Mouse (Mus musculus) liver, postnatal 0 days (tissue): ENCODE results near the gene Lrch4. TPM values are rescaled to one million over a fixed set of nuclear protein-coding genes. Genes with fewer than 3 reads are reported as not detected.

Source experiments
- ATAC-seq: fragments of 200-750 bp; cut with Nextera tagmentation; 2 replicates; pipeline ENCODE4 v1.8.0; 2017; ENCODE audit warnings: mild to moderate bottlenecking, moderate library complexity
- DNase-seq: peaks from one replicate; pipeline ENCODE4 v3.0.0-alpha.2; 2016
- H3K27ac ChIP-seq: fragments of 300-500 bp; sonication (generic); 2 replicates; pipeline ENCODE4 v1.5.1; 2014; ENCODE audit warnings: antibody characterized with exemption, moderate library complexity, mild to moderate bottlenecking, low read depth
- H3K27me3 ChIP-seq: fragments of 300-500 bp; sonication (generic); 2 replicates; pipeline ENCODE4 v1.6.1; 2014; ENCODE audit warnings: low read length, control low read depth, mixed read lengths; ENCODE audit not compliant: insufficient read depth
- H3K36me3 ChIP-seq: fragments of 300-500 bp; sonication (generic); replicated peaks from 2 replicates; pipeline ENCODE4 v1.6.1; 2014; ENCODE audit warnings: mild to moderate bottlenecking, control low read depth, low read length, moderate library complexity, mixed read lengths; ENCODE audit not compliant: insufficient read depth
- H3K4me1 ChIP-seq: fragments of 300-500 bp; sonication (generic); 2 replicates; pipeline ENCODE4 v1.6.1; 2014; ENCODE audit warnings: antibody characterized with exemption, mild to moderate bottlenecking, control low read depth; ENCODE audit not compliant: insufficient read depth
- H3K4me2 ChIP-seq: fragments of 300-500 bp; sonication (generic); 2 replicates; pipeline ENCODE4 v1.6.1; 2014; ENCODE audit warnings: low read depth, mild to moderate bottlenecking, low read length, moderate library complexity, mixed read lengths
- H3K4me3 ChIP-seq: fragments of 300-500 bp; sonication (generic); 2 replicates; pipeline ENCODE4 v1.5.1; 2014; ENCODE audit warnings: low read depth, low read length
- H3K9ac ChIP-seq: fragments of 300-500 bp; sonication (generic); replicated peaks from 2 replicates; pipeline ENCODE4 v1.6.1; 2014; ENCODE audit warnings: mild to moderate bottlenecking, moderate library complexity
- H3K9me3 ChIP-seq: fragments of 300-500 bp; sonication (generic); 2 replicates; pipeline ENCODE4 v1.6.1; 2016; ENCODE audit warnings: mild to moderate bottlenecking, control low read depth, low read length, mixed read lengths
- CTCF ChIP-seq: sonication (generic); IDR thresholded peaks from 2 replicates; pipeline ENCODE4 v1.5.1; 2016; ENCODE audit warnings: antibody characterized with exemption, low read depth
- EP300 ChIP-seq: IDR thresholded peaks from 2 replicates; pipeline ENCODE4 v1.6.1; 2016; ENCODE audit warnings: antibody characterized with exemption, low read depth, mild to moderate bottlenecking
- WGBS: fragments of 180-500 bp; shearing (Covaris S2); extraction: QIAGEN DNeasy Blood & Tissue Kit; methylation state at CpG from one replicate; pipeline ENCODE4 v1.1.7; 2014; ENCODE audit not compliant: insufficient replicate concordance; 5-methylcytosine and 5-hydroxymethylcytosine counted together
- polyA plus RNA-seq: library from polyadenylated mRNA; unstranded; fragments of >200 nt; fragmentation: Nextera tagmentation; extraction: Ambion mirVana; gene quantifications from 2 replicates; pipeline ENCODE4 v1.2.1, GENCODE M21; 2015

Lrch4 gene
- polyA plus RNA-seq, 1 experiment from 2014 or later, result 24.3 TPM

- peaks cover 18% of the 10 kb centered on the region for H3K4me1 ChIP-seq
- no peak overlapping the region for H3K27ac ChIP-seq
- peak overlapping the region; percentile 72 for H3K4me2 ChIP-seq
- H3K36me3 ChIP-seq, result peaks cover 16% of the 10 kb centered on the region
- H3K4me3 ChIP-seq, result peak overlapping the region; percentile 34
- peak overlapping the region; percentile 38 for H3K9ac ChIP-seq
- no peak; the same call in 1 of the 2 replicates for TF ChIP-seq CTCF
- TF ChIP-seq EP300, result no peak
- 2% methylated on average over 44 of the region's 44 CpGs for WGBS
- ATAC-seq, result peak; percentile 29; the same call in 1 of the 2 replicates
- no peaks in the 10 kb centered on the region for H3K9me3 ChIP-seq
- peak; percentile 69 for DNase-seq
- peaks cover 20% of the 10 kb centered on the region for H3K27me3 ChIP-seq
Measured at GRCm38 (mm10) chr5:137645091-137645651, 16.2 kb downstream of the Lrch4 start.

DNA sequence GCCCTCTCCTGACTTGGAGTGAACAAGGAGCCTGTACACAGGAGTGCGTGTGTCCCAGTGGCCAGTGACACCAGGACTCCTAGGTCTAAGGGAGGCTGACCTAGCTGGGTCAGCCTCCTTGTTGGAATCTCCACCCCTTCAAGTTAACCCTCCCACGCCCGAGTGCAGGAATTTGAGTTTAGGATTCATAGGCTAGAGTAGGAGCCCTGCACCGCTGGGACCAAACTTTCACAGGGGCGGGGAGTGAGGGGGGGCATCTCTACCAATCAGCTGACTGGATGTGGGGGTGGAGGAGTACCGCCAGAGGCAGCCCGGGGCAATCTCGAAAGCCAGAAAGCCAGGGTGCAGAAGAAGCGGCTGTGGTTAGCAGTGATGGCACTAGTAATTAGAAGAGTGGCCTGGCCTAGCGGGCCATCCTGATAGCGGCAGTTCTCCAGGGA, 16.8 kb downstream of the Lrch4 start, which contains the start of gene Irs3:
Irs3 (minus strand) TSS at position 63 of the 440 bp plus-strand sequence.
- peak; percentile 64 for ATAC-seq

DNA sequence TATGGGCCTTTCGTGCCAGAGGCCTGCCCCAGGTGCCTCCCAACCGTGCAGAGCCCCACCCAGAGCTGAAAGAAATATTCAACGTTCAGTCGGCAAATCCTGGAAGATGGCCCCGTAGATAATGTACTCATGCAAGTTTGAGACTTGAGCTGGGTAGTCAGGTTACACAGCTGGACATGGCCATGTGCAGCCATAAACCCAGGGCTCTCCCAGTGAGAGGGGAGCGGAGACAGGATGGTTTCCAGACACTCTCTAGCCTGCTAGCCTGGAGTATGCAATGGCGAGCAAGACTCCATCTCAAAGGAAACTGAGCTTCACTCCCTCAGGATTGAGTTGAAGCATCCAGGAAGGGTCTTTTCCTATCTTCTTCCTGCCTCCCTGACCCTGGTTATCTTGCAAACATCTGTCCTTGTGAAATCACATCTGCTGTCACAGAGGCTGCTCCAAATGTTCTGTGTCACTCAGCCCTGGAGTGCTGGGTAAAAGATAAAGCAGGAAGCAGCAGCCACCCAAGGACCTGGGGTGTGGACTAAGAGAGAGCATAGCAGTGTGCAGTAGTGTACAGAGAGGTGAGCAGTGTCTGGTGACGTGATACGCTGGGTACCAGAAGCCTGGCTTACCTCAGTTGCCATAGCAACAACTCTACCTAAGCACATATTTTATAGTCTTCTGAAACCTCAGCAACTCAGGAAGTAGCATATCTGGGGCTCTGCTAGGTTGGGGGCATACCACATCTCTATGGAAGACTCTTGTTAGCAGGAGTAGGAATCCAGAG, 19.1 kb downstream of the Lrch4 start:
- Histone ChIP-seq H3K27me3 (peaks cover 20% of the 10 kb centered on the region), H3K36me3 (peaks cover 20% of the 10 kb centered on the region), H3K4me1 (peaks cover 18% of the 10 kb centered on the region), H3K4me3 (no peak overlapping the region), H3K4me2 (no peak overlapping the region), H3K9me3 (no peaks in the 10 kb centered on the region), H3K27ac (no peak overlapping the region), H3K9ac (no peak overlapping the region)
- ATAC-seq, result no peak; the same call in 1 of the 2 replicates
- TF ChIP-seq CTCF, result no peak
- TF ChIP-seq EP300, result no peak
- no peak for DNase-seq
- 53% methylated on average over 9 of the region's 9 CpGs for WGBS

More for the DNA sequence above, 16.8 kb downstream of the Lrch4 start, which contains the start of gene Irs3:
- H3K36me3 ChIP-seq, result peaks cover 12% of the 10 kb centered on the region
- H3K9ac ChIP-seq, result peak within 1 kb of the TSS; percentile 38
- TF ChIP-seq CTCF, result no peak
- TF ChIP-seq EP300, result no peak
- no peaks in the 10 kb centered on the region for H3K9me3 ChIP-seq
- H3K27me3 ChIP-seq, result peaks cover 20% of the 10 kb centered on the region
- 19% methylated on average over 11 of the region's 11 CpGs for WGBS
- peak within 1 kb of the TSS; percentile 72 for H3K4me2 ChIP-seq
- no peak within 1 kb of the TSS for H3K27ac ChIP-seq
- H3K4me1 ChIP-seq, result peaks cover 18% of the 10 kb centered on the region
- DNase-seq, result peak; percentile 54
- H3K4me3 ChIP-seq, result peak within 1 kb of the TSS; percentile 34

DNA sequence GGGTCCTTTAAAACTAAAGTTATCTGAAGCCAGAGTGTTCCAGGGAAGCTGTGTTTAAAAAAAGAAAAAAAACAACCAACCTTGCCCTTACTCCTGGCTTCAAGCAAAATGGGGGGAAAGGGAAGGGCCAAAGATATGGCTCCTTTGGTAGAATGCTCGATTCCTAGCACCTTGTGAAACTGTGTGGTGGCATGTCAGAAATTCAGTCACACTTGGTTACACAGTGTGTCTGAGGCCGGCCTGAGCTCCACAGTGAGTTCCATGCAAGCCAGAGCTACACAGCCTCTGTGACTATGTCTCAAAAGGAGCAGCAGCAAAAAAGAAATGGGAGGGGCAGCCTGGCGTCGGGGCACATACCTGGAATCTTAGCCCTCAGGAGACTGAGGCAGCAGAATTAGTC, 20.3 kb downstream of the Lrch4 start:
- no peak for DNase-seq
- H3K4me1 ChIP-seq, result peaks cover 18% of the 10 kb centered on the region
- TF ChIP-seq CTCF (no peak), EP300 (no peak)
- H3K27me3 ChIP-seq, result peaks cover 16% of the 10 kb centered on the region
- H3K9me3 ChIP-seq, result no peaks in the 10 kb centered on the region
- no peak overlapping the region for H3K4me2 ChIP-seq
- no peak overlapping the region for H3K27ac ChIP-seq
- H3K4me3 ChIP-seq, result no peak overlapping the region
- peaks cover 32% of the 10 kb centered on the region for H3K36me3 ChIP-seq
- no peak for ATAC-seq
- 58% methylated on average over 4 of the region's 4 CpGs for WGBS
- H3K9ac ChIP-seq, result no peak overlapping the region

DNA sequence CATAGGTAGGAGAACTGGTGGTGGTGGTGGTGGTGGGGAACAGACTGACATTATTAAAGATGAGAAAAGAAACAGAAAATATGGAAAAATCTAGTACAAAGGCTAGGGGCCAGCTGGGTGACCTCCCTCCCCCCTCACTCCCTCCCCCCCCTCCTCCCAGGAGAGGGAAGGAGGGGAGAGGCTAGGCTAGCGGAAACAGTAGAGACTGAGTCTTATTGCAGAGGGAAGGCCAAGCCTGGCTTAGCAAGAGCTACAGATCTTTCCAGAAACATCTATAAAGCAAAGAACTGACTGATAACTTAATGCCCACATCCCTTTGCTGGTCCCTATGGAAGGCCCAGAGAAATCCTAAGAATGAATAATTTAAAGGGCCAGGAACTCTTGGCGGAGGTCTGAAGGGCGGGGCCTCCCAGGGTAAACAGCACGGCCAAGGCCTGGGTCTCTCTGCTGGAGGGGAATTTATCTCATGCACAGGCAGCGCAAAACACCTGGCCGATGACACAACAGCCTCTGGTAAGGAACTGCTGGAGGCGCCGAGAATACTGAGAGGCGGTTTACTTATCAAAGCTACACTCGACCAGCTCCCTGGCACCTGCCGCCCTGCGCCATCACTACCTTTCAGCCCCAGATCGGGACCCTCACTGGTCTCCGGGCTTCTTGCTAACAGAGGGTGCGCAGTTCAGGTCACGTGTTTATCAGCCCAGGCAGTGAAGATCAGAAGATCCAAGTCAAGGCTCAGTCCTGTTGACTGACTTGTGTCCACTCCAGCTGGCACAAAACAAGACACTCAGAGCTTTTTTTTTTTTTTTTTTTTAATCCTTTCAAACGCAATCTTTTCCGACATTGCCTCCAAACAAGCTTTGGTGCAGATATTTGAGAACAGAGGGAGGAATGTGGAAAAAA, 21.0 kb downstream of the Lrch4 start:
- Histone ChIP-seq H3K4me2 (no peak overlapping the region), H3K9me3 (no peaks in the 10 kb centered on the region), H3K4me1 (peaks cover 17% of the 10 kb centered on the region), H3K36me3 (peaks cover 37% of the 10 kb centered on the region), H3K9ac (no peak overlapping the region; the same call in 1 of the 2 replicates), H3K27me3 (peaks cover 9% of the 10 kb centered on the region), H3K27ac (no peak overlapping the region), H3K4me3 (no peak overlapping the region)
- TF ChIP-seq EP300, result no peak
- TF ChIP-seq CTCF, result no peak
- 42% methylated on average over 17 of the region's 18 CpGs for WGBS
- DNase-seq (no peak), ATAC-seq (no peak)
